Mouse (Mus musculus): Measurements from ENCODE around the gene Ddc.

DNA sequence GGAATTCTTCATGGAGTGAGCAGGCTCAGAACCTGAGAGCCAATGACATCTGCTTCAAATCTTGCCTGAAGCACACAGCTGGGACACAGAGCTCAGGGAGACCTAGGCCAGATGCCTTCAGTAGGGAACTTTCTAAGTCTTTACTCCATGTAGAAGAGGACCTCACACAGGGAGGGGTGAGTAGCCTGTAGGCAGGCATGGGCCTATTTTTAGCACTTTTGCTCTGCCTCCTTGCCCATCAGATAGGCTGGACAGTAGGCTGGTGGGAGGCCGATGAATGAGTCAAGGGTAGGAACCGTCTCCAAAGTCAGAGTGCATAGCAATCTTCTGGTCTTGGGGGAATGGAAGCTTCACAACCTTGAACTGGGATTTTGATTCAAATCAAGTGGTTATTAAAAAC is 22.7 kb downstream of the Ddc start:
- TF ChIP-seq CTCF (IDR thresholded peaks at IDR 0.05; ENCODE audit: low read depth, low read length) (no peak), TAL1 (conservative IDR thresholded peaks at IDR 0.05; ENCODE audit: low read depth, low read length) (no peak)
